Mouse (Mus musculus): Measurements from ENCODE around the gene Zfp985. TPM values are rescaled to one million over a fixed set of nuclear protein-coding genes. Genes with fewer than 3 reads are reported as not detected.
"Not testable (repeated sequence)": the region's sequence is repeated elsewhere in the genome, so short reads cannot be mapped to it uniquely, and the experiment has no call there.

Zfp985 gene
- under 1 TPM; 0.20 to 0.33 TPM for total RNA-seq (2021)
- long read RNA-seq, experiment 1 = 0 reads
- long read RNA-seq, experiment 2 = 0 reads

DNA sequence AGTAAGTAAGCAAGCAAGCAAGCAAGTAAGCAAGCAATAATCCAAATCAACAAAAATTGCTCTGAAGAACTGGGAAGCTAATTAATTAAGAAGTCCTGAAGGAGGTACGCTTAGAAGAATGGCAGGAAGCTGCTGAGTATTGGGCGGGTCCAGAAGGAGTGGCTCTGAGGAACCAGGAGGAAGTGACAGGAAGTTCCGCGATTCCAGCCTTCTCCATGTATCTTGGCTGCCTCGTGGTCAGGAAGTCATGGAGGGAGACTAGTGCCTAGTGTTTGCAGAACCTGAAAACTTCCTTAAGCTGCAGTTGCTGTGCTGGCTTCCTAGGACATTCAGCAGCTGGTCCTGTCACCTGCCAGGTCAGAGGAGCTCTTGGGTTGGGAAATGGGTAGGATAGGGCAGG, at the start of gene Zfp985:
Zfp985 (plus strand) TSS at position 207 of the 400 bp plus-strand sequence.
- intact Hi-C loops (cut with DNase I); DNase-seq: not testable (repeated sequence)

DNA sequence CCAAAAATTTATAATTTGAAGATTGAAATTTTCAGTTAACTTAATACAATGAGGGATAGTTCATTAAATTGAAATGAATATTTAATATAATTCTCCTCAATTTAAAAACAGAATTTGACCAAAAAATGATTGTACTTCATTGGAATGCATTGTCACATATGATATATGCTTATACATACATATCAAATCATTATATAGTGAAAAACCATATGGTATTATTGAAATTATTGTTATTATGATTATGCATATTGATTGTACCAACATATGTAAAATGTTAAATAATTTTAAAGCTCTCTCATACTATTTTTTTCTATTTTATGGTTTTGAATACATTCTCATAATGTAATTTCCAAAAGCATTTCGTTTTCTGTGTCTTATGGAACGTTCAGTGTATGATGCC, 43.9 kb upstream of the Zfp985 start:
- intact Hi-C loops (cut with DNase I) = no loop called here
- no peak for DNase-seq

DNA sequence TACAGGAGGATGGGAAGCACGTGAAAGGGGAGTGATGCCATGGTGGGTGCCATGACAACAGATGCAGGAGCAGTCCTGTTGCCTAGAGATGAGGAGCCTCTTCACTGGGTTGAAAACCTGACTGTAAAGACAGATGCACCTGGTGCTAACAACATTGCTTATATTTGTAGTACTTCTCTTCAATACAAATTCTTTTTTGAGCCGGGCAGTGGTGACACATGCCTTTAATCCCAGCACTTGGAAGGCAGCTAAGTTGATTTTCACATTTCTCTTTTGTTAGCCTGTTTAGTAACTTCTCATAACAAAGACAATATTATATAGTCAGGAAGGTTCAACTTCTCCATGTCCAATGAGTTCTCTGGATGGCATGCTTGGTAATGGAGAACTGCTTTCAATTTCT, 34.1 kb upstream of the Zfp985 start:
- intact Hi-C loops (cut with DNase I) = no loop called here
- DNase-seq = no peak

DNA sequence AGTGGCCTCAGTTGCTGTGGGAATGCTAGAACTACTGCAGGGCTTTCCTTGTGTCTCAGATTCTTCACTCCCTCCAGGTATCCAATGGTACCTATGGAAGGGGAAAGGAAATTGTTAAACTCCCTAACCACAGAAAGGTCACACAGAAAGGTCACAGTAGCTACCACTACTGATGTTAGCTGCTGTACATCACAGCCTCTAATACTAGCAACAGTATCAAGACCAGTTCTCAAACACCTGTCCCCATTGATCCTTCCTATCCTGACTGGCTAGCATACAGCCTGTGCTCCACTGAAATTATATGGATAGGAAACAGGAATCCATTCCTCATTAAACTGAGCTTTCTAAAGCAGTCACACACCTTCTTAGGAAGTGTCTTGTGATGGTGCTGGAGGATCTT, 33.0 kb upstream of the Zfp985 start:
- intact Hi-C loops (cut with DNase I) = no loop called here
- DNase-seq = no peak

DNA sequence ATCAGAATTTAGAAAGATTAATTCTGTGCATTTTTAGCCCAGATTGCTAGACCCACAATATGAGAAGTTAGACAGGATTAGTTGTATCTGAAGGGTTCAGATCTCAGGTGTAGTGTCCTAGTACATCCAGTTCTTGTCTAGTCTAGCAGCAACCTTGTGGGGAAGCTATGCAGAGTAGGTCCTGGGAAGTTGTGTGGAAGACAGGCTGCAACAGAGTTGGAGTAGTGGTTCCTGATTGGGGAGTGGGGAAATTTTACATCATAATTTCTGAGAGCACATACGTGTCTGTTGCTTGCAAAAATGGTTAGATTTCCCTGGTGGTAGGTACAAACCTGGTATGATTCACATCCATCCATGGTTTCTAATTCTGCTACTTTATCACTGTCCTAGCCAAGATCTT, 28.0 kb upstream of the Zfp985 start:
- intact Hi-C loops (cut with DNase I) = no loop called here
- no peak for DNase-seq

DNA sequence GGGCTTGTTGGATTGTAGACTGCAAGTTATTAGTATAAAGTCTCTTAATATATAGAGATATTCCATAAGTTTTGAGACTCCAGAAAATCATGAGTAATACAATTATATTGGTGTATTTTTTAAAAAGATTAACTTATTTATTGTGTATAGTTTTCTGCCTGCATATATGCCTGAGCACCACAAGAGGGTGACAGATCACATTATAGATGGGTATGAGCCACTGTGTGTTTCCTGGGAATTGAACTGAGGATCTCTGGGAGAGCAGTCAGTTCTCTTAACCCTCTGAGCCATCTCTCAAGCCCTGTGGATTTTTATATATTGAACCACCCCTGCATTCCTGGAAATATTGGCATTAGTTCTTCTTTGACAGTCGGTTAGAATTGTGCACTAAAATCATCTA, 22.7 kb upstream of the Zfp985 start:
- no peak for DNase-seq
- intact Hi-C loops (cut with DNase I) = no loop called here

DNA sequence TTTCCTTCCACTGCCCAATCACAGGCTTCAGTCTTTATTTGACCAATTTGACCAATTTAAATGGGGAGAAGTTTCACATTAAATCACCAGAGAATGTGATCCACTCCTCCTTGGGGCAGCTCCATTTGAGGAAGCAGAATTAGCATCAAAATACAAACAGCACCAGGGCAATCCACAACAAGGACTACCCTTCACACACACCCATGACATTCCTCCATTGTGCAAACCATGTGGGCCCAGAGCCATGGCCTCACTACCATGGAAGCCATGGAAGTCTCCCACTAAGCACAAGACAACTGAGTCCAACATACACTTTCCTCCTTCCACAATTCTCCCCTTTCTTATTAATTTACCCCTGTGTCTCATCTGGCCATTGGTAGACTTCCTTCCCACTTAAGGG, 17.2 kb upstream of the Zfp985 start:
- DNase-seq; intact Hi-C loops (cut with DNase I): not testable (repeated sequence)

DNA sequence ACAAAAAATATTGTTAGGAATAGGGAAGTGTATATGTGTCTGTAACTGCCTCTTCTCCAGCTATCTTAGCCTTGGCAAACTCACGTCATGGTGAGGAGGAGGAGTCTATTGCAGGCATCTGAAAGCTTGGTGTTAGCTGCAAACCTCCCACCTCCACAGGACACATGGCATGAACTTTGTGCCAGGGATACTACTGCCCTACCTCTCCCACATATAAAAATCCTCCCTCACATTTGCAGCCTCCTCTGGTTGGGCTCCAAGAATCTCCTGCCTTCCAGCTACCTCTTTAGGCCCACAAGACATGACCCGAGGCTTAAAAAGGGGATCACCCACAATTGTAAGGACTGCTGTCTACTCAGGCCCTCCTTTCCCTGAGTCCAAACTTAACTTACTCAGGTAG, 15.4 kb upstream of the Zfp985 start:
- intact Hi-C loops (cut with DNase I) = no loop called here
- no peak for DNase-seq

DNA sequence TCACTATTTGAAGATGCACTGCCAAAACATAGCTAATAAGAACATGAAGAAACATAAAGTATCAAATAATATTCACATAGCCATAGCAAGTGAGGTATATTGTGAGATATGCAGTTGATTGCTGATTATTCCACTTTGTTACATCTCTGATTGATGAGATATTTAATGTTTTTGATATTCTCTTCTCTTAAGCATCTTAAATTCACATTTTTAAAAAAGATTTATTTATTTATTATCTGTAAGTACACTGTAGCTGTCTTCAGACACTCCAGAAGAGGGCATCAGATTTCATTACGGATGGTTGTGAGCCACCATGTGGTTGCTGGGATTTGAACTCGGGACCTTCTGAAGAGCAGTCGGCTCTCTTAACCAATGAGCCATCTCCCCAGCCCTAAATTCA, 13.2 kb upstream of the Zfp985 start, which contains the start of gene Gm16503:
Gm16503 (plus strand) TSS at position 301 of the 400 bp plus-strand sequence.
- intact Hi-C loops (cut with DNase I); DNase-seq: not testable (repeated sequence)

DNA sequence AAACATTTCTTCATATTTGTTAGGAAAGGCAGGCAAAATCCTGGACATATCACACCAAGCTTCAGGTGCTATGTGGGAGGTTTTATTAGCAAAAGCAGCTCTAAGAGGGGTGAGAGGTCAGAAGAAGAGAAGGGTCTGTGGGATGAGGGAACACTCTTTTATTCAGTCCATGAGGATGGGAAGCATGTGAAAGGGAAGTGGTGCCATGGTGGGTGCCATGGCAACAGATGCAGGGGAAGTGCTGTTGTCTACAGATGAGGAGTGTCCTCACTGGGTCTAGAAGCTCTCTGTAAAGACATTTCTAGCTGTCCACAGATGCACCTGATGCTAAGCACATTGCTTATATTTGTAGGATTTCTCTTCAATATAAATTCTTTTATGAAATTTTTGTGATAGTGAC, 12.0 kb upstream of the Zfp985 start:
- DNase-seq = no peak

DNA sequence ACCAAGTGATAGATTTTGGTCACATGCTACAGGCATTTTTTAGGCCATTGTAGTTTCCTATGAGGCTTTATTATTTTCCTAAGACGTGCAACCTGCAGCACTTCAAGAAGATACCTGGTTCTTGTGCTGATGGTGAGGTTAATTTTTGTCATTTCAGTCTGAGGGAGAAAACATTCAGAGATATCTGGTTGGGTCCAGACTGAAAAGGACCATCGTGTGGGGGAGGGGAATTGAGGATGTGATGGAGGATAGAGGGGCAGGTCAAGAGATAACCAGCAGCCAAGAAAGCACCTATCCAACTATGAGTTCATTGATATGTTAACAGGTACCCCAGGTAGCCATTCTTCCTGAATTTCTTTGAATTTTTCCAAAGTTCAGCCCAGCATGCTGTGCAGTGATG, 1.3 kb downstream of the Zfp985 start:
- DNase-seq; intact Hi-C loops (cut with DNase I): not testable (repeated sequence)

More for the DNA sequence above, 12.0 kb upstream of the Zfp985 start:
- intact Hi-C loops (cut with DNase I) = no loop called here

DNA sequence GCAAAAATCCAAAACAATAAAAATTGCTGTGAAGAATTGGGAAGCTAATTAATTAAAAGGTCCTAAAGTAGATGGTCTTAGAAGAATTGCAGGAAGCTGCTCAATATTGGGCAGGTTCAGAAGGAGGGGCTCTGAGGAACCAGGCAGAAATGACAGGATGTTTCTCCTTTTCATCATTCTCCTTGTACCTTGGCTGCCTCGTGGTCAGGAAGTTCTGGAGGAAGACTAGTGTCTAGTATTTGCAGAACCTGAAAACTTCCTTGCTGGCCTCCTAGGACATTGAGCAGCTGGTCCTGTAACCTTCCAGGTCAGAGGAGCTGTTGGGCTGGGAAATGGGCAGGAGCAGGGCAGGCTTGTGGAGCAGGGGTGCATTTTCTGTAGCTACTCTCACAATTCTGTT, 3.8 kb downstream of the Zfp985 start:
- intact Hi-C loops (cut with DNase I); DNase-seq: not testable (repeated sequence)

DNA sequence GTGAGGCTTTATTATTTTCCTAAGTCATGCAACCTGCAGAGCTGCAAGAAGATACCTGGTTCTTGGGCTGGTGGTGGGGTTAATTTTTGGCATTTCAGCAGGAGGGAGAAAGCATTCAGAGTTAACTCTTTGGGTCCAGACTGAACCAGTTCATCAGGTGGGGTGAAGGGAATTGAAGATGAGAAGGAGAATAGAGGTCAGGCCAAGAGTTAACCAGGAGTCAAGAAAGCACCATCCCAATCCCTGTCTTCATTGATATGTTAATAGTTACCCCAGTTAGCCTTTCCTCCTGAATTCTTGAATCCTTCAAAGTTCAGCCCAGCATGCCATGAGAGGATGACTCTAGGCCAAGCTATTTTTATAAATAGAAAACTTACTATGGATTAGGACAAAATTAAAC, 4.9 kb downstream of the Zfp985 start:
- intact Hi-C loops (cut with DNase I) = not testable (repeated sequence)

DNA sequence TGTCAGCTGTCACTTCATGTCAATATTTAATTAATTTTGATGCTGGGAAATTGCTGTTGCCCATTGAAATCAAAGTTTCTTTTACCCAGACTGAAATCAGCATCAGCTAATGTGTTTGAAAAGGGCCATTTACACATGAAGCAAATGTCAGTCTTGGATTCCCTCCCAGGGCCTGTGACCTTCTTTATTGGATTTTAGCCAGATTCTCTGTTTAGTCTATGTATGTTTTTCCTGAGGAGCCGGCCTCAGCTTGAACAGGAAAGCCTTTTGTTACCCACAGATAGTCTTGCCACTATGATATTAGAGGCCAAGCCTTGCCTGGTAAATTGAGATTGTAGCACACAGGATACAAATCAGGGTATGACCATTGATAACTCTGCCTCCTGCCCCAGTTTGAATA, 6.0 kb downstream of the Zfp985 start:
- DNase-seq = peak in 1 of 2 experiments; percentile 15
- intact Hi-C loops (cut with DNase I) = not testable (repeated sequence)

More for the DNA sequence above, 4.9 kb downstream of the Zfp985 start:
- DNase-seq = not testable (repeated sequence)

DNA sequence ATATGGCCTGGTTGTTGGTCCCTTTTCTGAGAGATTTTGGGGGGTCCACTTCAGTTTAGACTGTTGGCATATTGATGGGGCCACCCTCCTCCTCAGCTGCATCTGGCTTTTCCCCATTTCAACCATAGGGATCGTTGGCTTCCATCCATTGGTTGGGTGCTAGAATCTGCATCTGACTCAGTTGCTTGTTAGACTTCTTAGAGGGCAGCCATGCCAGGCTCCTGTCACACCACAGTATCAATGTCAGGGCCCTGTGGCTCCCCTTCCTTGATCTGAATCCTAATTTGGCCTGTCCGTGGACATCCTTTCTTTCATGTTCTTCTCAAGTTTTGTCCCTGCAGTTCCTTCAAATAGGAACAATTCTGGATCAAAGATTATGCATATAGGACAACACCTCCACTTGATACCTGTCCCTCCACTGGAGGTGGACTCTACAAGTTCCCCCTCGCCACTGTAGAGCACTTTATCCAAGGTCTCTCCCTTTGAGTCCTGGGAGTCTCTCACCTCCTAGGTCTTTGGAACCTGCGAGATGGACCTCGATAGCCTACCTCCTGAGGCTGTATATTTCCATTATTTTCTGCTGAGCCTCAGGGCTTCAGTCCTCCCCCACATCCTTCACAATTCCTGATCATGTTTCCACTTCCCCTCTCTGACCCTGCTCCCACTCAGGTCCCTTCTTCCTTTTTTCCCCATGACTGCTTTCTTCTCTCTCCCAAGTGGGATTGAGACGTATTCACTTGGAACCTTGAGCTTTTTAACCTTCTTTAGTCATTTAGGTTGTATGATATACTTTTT, 12.5 kb downstream of the Zfp985 start:
- DNase-seq = no peak
- intact Hi-C loops (cut with DNase I) = no loop called here

DNA sequence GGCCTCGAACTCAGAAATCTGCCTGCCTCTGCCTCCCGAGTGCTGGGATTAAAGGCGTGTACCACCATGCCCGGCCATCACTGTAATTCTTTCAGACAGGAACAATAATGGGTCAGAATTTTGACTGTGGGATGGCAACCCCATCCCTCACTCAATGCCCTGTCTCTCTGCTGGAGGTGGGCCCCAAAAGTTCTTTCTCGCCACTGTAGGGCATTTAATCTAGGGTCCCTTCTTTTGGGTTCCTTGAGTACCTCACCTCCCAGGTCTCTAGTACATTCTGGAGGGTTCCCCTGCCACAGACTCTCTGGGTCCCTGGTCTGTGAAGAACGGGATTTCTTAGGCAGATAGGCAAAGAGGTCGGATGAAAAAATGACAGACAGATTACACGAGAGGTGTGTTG, 18.1 kb downstream of the Zfp985 start:
- intact Hi-C loops (cut with DNase I); DNase-seq: not testable (repeated sequence)

DNA sequence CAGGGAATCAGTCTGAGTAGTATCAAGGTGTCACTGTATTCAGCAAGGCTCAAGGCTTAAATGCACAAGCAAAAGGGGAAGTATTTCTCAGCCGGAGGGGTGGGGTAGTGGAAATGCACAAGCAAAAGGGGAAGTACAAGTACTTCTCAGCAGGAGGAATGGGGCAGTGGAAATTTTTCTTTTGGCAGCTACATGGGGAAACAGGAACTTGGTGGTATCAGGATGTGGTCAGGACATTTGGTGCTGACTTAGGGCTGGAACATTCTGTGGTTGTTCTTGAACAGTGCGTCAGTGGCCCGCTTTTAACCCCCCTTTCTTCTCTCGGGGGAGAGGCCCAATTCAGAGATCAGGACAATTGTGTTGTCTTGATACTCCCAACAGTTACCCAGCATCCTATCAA, 26.3 kb downstream of the Zfp985 start:
- intact Hi-C loops (cut with DNase I); DNase-seq: not testable (repeated sequence)

DNA sequence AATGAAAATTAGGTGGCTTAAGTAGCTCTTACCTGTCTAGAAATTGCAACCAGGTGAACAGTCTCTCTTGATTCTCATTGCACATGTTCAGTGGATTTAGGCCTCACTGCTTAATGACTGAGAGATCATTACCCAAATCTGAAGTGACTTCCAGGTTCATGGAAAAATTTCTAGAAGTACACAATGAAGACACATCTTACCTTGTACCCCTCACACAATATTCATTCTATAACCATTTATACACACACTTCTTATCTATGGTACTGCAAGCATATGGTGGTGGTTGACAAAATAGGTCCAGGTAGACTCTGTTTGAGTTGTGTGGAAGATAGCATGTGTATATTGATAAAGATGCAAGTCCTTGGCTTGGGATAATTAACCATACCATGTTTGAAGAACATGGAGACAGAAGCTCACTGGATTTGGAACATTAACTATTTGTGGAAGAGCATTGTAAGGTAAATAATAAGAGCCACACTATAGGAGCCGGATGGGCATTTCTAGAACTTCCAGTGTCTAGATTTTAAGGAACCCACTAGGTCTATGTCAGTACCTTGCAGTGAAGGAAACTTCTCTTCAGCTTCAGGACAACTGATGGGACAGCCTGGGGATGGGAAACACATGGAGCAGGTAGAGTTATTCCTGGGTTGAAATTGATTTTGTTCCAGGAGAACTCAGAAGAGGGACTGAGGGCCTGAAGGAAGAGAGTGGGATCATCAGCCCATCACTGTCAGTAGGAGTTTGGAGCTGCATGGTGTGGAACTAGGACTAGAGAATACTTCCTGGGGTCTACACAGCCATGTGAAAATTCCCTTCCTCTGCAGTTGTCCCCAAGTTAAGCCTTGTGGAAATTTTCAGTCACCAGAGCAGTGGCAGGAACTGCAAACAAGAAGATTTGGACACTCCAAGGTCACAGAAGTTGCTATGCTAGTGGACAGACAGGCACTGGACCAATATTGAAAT, 33.7 kb downstream of the Zfp985 start:
- DNase-seq = no peak
- intact Hi-C loops (cut with DNase I) = no loop called here

DNA sequence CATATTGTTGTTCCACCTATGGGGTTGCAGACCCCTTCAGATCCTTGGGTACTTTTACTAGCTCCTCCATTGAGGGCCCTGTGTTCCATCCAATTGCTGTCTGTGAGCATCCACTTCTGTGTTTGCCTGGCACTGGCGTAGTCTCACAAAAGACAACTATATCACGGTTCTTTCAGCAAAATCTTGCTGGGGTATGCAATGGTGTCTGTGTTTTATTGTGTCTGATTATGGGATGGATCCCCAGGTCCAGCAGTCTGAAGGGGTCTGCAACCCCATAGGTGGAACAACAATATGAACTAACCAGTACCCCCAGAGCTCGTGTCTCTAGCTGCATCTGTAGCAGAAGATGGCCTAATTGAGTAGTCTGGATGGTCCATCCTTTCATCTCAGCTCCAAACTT, 41.6 kb downstream of the Zfp985 start:
- intact Hi-C loops (cut with DNase I); DNase-seq: not testable (repeated sequence)

DNA sequence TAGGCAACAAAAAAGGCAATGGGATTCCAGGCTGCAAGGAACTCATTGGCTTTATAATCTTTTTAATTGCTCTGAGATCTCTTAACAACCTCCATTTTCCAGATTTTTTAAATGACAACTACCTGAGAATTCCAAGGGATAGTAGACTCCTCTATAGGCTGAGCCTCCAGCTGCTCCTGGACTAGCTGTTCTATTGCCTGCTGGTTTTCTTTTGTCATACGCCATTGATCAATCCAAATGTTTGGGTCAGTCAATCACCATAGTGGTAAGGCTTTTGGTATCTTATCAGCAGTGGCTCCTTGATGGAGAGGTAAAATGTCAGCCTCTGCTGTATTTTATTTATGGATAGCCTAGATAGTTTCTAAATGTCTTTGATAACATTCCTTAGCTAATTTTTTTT, 44.6 kb downstream of the Zfp985 start:
- intact Hi-C loops (cut with DNase I) = no loop called here
- DNase-seq = no peak

DNA sequence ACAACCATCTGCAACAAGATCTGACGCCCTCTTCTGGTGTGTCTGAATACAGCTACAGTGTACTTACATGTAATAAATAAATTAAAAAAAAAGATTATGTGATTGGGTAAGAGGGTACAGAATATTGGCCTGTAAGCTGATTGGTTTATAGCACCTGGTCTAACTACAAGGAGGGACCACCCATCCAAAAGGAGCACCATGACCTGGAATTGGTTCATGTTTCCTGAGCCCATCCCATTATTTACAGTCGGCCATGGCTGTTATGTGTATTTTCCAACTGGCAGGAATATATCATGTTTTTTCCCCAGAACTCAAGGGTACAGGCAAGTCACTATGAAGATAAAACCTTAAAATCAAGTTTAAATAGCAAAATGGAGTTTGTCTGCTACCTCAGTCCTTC, 45.8 kb downstream of the Zfp985 start:
- DNase-seq = no peak
- intact Hi-C loops (cut with DNase I) = no loop called here

Data from heart, postnatal 14 days (tissue).